Mouse (Mus musculus) midbrain, embryonic 14.5 days (tissue): ENCODE measurements around the gene Caskin1. TPM values are rescaled to one million over a fixed set of nuclear protein-coding genes. Genes with fewer than 3 reads are reported as not detected.
A peak's percentile ranks its signal among the peaks of the same experiment; 100 is the strongest.

Experiments
- ATAC-seq: fragments of 200-750 bp; cut with Nextera tagmentation; 2 replicates; pipeline ENCODE4 v1.8.0; 2017; ENCODE audit warnings: moderate number of reproducible peaks, moderate library complexity; ENCODE audit not compliant: low FRiP score, low TSS enrichment
- DNase-seq: peaks from one replicate; pipeline ENCODE4 v3.0.0-alpha.2; 2015
- H3K27ac ChIP-seq: fragments of 300-500 bp; sonication (generic); replicated peaks from 2 replicates; pipeline ENCODE4 v1.5.1; 2014; ENCODE audit warnings: mild to moderate bottlenecking, low read depth, low read length, moderate library complexity
- H3K27me3 ChIP-seq: fragments of 300-500 bp; sonication (generic); 2 replicates; pipeline ENCODE4 v1.6.1; 2014; ENCODE audit warnings: low read length, control low read depth, mixed read lengths; ENCODE audit not compliant: control insufficient read depth, insufficient read depth
- H3K36me3 ChIP-seq: fragments of 300-500 bp; sonication (generic); 2 replicates; pipeline ENCODE4 v1.6.1; 2014; ENCODE audit warnings: low read length, control low read depth; ENCODE audit not compliant: control insufficient read depth, insufficient read depth
- H3K4me1 ChIP-seq: fragments of 300-500 bp; sonication (generic); 2 replicates; pipeline ENCODE4 v1.6.1; 2014; ENCODE audit warnings: mild to moderate bottlenecking, antibody characterized with exemption, low read length, control low read depth; ENCODE audit not compliant: control insufficient read depth, insufficient read depth
- H3K4me2 ChIP-seq: fragments of 300-500 bp; sonication (generic); 2 replicates; pipeline ENCODE4 v1.6.1; 2014; ENCODE audit warnings: mild to moderate bottlenecking, low read length, moderate library complexity
- H3K4me3 ChIP-seq: fragments of 300-500 bp; sonication (generic); replicated peaks from 2 replicates; pipeline ENCODE4 v1.5.1; 2014; ENCODE audit warnings: low read depth, low read length
- H3K9ac ChIP-seq: fragments of 300-500 bp; sonication (generic); replicated peaks from 2 replicates; pipeline ENCODE4 v1.6.1; 2014; ENCODE audit warnings: mild to moderate bottlenecking, low read length, moderate library complexity
- H3K9me3 ChIP-seq: fragments of 300-500 bp; sonication (generic); 2 replicates; pipeline ENCODE4 v1.6.1; 2016; ENCODE audit warnings: low read length, control low read depth, mixed read lengths; ENCODE audit not compliant: control insufficient read depth
- WGBS: fragments of 180-500 bp; shearing (Covaris S2); extraction: QIAGEN DNeasy Blood & Tissue Kit; methylation state at CpG from one replicate; pipeline ENCODE4 v1.1.7; 2014; 5-methylcytosine and 5-hydroxymethylcytosine counted together
- polyA plus RNA-seq: library from polyadenylated mRNA; unstranded; fragments of >200 nt; fragmentation: Nextera tagmentation; extraction: Ambion mirVana; gene quantifications from 2 replicates; pipeline ENCODE4 v1.2.1, GENCODE M21; 2014

Gene Caskin1
- polyA plus RNA-seq, 1 experiment from 2014 or later, result 37.5 TPM

DNA sequence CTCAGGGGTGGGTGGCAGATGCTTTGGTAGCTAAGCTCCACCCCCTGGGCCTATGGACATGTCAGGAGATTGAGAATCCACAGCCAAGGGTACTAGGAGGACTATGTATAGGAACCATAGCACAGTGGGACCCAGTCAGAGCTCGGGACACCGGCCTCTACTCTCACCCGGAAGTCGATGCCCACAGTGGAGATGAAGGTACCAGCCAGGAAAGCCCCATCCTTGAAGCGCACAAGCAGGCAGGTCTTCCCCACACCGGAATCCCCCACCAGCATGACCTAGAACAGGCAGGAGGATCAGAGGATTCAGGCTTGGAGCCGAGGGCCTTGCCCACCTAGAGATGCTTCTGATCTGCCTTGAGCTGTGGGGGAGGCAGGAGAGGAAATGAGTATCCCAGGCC is 43.6 kb downstream of the Caskin1 start:
- ATAC-seq (no peak), DNase-seq (no peak)
- Histone ChIP-seq H3K36me3 (peaks cover 16% of the 10 kb centered on the region), H3K9me3 (no peaks in the 10 kb centered on the region), H3K4me2 (no peak overlapping the region), H3K9ac (no peak overlapping the region), H3K27ac (no peak overlapping the region), H3K27me3 (no peaks in the 10 kb centered on the region), H3K4me1 (peaks cover 24% of the 10 kb centered on the region), H3K4me3 (no peak overlapping the region)
- WGBS, result 77% methylated on average over 7 of the region's 7 CpGs

DNA sequence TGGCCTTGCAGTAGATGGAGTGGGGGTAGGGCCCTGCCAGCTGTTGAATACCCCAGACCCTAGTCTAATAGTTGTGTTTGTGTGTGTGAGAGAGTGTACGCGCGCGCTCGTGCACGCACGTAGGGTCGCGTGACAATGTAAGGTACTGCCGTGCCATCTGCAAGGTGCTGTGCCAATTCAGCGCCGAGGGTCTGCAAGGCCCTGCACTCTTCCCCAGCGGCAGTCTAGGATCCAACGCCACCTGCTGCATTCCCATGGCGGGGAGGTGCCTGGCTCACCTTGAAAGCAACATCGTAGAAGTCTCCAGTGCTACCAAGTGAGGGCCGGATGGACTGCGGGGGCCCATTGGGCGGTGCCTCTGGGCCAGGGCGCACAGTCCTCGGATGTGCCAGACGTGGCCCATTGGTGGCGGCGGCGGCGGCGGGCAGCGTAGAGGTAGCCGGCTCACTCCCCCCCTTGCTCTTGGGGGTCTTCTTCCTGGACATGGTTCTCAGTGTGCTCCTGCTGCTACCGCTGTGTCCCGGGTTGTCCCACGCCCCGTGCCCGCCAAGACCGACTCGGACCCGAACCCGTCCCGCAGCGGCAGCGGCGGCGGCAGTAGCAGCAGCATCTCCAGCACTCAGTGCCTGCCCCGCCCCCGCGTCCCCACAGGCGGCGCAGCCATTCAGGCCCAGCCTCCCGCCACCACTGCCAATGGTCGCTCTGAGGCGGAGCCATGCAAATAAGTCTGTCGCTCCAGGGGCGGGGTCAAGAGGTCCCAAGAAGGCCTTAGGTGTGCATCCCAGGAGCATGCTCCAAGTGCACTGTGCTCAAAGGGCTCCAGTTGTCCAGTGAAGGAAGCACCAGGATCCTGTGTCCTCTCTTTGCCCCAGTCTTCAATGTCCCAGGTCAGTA is 44.9 kb downstream of the Caskin1 start:
- DNase-seq, result peak; percentile 82
- Histone ChIP-seq H3K27ac (no peak overlapping the region), H3K9me3 (no peaks in the 10 kb centered on the region), H3K27me3 (no peaks in the 10 kb centered on the region), H3K4me1 (peaks cover 25% of the 10 kb centered on the region), H3K36me3 (peaks cover 16% of the 10 kb centered on the region), H3K4me3 (peak overlapping the region; percentile 24), H3K4me2 (peak overlapping the region; percentile 59), H3K9ac (peak overlapping the region; percentile 54)
- no peak for ATAC-seq
- WGBS, result 6% methylated on average over 53 of the region's 53 CpGs

DNA sequence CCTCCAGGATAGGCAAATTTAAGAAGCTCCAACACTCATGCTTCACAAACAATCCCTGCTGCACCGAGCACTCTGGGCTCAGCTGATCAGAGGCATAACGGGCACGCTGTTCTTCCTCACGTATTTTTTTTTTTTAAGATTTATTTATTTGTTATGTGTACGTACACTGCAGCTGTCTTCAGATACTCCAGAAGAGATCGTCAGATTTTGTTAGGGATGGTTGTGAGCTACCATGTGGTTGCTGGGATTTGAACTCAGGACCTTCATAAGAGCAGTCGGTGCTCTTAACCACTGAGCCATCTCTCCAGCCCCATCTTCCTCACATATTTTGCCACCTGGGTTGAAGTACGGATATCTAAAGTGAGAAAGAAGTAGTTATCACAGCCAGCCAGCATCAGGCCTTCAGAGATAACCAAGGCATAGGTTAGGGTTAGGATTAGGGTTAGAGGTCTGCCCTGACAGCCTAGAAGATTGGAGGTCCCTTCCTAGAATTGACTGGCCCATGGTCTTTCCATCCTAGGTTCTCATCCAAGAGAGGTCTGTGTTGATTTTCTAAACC is 45.8 kb downstream of the Caskin1 start, which contains the start of gene Rab26:
Gene Rab26 (minus strand): TSS at position 51 of the 559 bp plus-strand sequence.
- WGBS, result 89% methylated on average over 8 of the region's 8 CpGs
- Histone ChIP-seq H3K27ac (no peak within 1 kb of the TSS), H3K4me1 (peaks cover 18% of the 10 kb centered on the region), H3K9ac (peak within 1 kb of the TSS; percentile 54), H3K27me3 (no peaks in the 10 kb centered on the region), H3K4me3 (peak within 1 kb of the TSS; percentile 24), H3K9me3 (no peaks in the 10 kb centered on the region), H3K36me3 (peaks cover 16% of the 10 kb centered on the region), H3K4me2 (peak within 1 kb of the TSS; percentile 59)
- DNase-seq, result no peak
- ATAC-seq, result no peak

DNA sequence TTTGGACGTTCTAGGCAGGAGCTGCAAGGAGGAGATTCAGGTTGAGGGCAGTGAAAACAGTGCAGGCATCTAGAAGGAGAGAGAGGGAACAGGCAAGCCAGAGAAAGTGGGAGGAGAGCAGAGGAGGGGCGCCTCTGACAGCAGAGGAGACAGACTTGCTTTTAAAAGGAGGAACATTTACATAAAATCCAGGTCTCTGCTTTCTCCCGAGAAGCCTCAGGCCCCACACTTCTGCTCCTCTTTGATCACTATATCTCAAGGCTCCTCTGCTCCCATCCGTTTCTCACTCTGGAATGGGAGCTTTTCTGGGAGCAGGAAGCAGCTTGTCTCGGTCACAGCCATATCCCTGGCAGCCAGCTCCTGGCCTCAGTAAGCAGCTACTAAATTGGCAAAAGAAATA is 46.9 kb downstream of the Caskin1 start:
- WGBS, result 53% methylated on average over 5 of the region's 5 CpGs
- H3K4me3 ChIP-seq, result no peak overlapping the region
- no peak overlapping the region for H3K27ac ChIP-seq
- peaks cover 9% of the 10 kb centered on the region for H3K4me1 ChIP-seq
- no peaks in the 10 kb centered on the region for H3K27me3 ChIP-seq
- ATAC-seq, result no peak
- no peak overlapping the region for H3K4me2 ChIP-seq
- H3K9me3 ChIP-seq, result no peaks in the 10 kb centered on the region
- no peak overlapping the region for H3K9ac ChIP-seq
- peaks cover 11% of the 10 kb centered on the region for H3K36me3 ChIP-seq
- no peak for DNase-seq

DNA sequence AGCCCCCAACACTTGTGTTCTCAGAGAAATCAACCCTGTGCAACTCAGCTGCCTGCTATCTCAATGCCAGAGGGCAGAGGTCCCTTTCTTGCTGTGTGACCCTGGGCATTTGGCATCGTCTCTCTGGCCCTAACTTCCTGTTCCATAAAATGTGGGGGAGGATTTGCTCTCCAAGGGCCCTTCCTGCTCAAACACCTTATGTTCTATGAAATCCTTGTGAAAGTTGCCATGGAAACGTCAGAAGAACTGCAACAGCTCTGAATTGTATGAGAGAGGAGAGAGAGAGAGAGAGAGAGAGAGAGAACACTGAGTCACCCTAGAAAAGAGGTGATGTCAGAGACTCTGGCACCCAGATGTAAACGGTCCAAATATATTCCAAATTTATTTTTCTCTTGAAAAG is 49.1 kb downstream of the Caskin1 start:
- WGBS, result 35% methylated on average over 3 of the region's 3 CpGs
- no peak overlapping the region; the same call in 1 of the 2 replicates for H3K9ac ChIP-seq
- peaks cover 9% of the 10 kb centered on the region for H3K4me1 ChIP-seq

DNA sequence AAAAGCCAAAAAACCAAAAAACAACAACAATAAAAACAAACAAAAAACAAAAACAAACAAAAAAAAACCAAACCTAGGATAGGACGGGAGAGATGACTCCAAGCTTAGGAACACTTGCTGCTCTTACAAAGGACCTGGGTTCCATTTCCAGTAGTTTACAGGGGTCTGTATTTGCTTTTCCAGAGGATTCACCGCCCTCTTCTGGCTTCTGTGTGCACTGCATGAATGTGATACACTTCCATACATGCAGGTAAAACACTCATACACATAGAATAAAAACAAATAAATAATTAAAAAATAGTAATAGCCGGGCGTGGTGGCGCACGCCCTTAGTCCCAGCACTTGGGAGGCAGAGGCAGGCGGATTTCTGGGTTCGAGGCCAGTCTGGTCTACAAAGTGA is 50.5 kb downstream of the Caskin1 start:
- Histone ChIP-seq H3K4me3 (no peak overlapping the region), H3K9me3 (no peaks in the 10 kb centered on the region), H3K9ac (no peak overlapping the region), H3K4me1 (0 out of 2 replicates have a peak, but pooled peaks cover 2% of the 10 kb centered on the region), H3K27me3 (no peaks in the 10 kb centered on the region), H3K27ac (no peak overlapping the region), H3K4me2 (no peak overlapping the region), H3K36me3 (no peaks in the 10 kb centered on the region)
- 71% methylated on average over 8 of the region's 8 CpGs for WGBS
- DNase-seq, result peak; percentile 77
- ATAC-seq, result no peak

More for the DNA sequence above, 49.1 kb downstream of the Caskin1 start:
- Histone ChIP-seq H3K4me2 (no peak overlapping the region), H3K36me3 (no peaks in the 10 kb centered on the region), H3K4me3 (no peak overlapping the region), H3K9me3 (no peaks in the 10 kb centered on the region), H3K27me3 (no peaks in the 10 kb centered on the region), H3K27ac (peak overlapping the region; percentile 45; the same call in 1 of the 2 replicates)
- DNase-seq, result peak; percentile 63
- ATAC-seq, result no peak

DNA sequence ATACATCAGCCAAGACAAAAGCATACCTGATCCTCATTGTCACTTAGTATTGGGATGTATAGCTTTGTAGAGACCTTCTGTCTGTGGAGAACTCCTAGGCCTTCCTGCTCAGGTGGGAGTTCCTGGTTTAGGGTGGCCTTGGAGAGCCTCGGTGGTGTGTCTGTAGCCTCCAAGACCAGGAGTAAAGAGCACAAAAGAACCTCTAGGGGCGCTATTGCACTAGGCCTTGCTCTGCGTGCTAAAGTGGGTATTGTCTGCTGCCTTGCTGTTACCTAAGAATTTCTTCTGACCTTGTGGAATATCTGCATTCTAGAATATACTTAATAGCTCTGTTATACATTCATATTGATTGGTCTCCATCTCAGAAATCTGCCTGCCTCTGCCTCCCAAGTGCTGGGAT is 52.0 kb downstream of the Caskin1 start:
- 0 out of 2 replicates have a peak, but pooled peaks cover 5% of the 10 kb centered on the region for H3K27me3 ChIP-seq
- 3% methylated on average over 3 of the region's 3 CpGs for WGBS
- H3K36me3 ChIP-seq, result no peaks in the 10 kb centered on the region
- H3K4me1 ChIP-seq, result 0 out of 2 replicates have a peak, but pooled peaks cover 2% of the 10 kb centered on the region
- ATAC-seq (no peak), DNase-seq (peak; percentile 75)
- H3K27ac ChIP-seq, result no peak overlapping the region
- no peak overlapping the region for H3K4me3 ChIP-seq
- H3K9me3 ChIP-seq, result no peaks in the 10 kb centered on the region
- no peak overlapping the region for H3K9ac ChIP-seq
- no peak overlapping the region for H3K4me2 ChIP-seq

DNA sequence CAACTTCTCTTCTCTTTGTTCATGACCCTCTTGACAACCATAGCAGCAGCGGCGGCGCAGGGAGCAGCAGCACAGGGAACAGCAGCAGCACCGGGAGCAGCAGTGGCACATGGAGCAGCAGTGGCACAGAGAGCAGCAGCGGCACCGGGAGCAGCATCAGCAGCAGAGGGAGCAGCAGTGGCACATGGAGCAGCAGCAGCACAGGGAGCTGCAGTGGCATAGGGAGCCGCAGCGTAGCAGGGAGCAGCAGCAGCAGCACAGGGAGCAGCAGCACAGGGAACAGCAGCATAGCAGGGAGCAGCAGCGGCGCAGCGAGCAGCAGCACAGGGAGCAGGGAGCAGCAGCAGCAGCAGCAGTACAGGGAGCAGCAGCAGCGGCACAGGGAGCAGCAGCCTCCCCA is 56.2 kb downstream of the Caskin1 start:
- peak overlapping the region; percentile 17 for H3K4me2 ChIP-seq
- H3K9ac ChIP-seq, result no peak overlapping the region; the same call in 1 of the 2 replicates
- no peaks in the 10 kb centered on the region for H3K9me3 ChIP-seq
- no peak overlapping the region for H3K4me3 ChIP-seq
- H3K27ac ChIP-seq, result no peak overlapping the region
- peaks cover 9% of the 10 kb centered on the region; the same call in 1 of the 2 replicates for H3K27me3 ChIP-seq
- 14% methylated on average over 12 of the region's 12 CpGs for WGBS
- H3K36me3 ChIP-seq, result no peaks in the 10 kb centered on the region
- peak; percentile 32 for DNase-seq
- ATAC-seq, result no peak
- H3K4me1 ChIP-seq, result no peaks in the 10 kb centered on the region
